Mouse (Mus musculus) E14TG2a.4 (cell line): Measurements from ENCODE around the gene Nectin1.

Experiments
- CTCF ChIP-seq: conservative IDR thresholded peaks from 2 replicates; pipeline ENCODE4 v1.5.1; 2014; ENCODE audit warnings: low read length
- NANOG ChIP-seq: IDR thresholded peaks from 2 replicates; pipeline ENCODE4 v1.6.1; 2014; ENCODE audit warnings: borderline replicate concordance, low read length, mixed read lengths

DNA sequence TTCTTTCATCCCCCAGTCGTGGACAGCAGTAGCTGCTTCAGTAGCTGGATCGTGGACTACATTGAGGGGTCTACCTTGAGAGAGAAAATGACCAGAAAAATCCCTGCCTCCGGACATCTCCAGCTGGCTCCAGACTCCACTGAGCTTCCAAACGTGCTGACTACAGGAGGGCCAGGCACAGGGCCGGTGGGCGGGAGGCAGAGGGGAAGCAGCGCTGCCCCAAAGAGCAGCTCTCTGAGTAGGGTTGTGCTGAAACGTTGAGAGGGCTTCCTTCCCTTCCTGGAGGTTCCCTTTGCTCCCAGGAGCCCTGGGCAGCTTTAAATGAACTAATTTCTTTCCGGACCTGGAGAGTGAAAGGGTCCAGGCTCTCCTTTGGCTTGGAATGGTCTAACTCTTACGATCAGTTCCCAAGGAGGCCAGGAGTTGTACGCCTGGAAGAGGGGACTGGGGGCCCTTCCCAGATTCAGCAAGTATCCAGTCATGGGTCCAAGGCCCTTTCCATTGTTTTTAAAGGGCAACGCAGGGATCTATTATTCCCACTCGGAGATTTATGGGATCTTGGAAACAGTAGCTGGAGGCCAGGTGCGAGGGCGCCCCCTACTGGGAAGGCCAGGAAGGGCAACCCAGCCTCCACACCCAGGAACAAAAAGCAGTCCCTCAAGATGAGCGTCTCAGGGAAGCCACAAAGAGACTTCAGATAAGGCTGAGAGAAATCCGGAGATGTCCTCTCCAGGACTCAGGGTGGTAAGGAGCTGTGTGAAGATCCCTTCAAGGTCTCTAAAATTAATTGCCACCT, 102.1 kb downstream of the Nectin1 start:
- TF ChIP-seq CTCF (peak; percentile 98), NANOG (no peak)
